Mouse (Mus musculus): Measurements from ENCODE around the gene Gimap1. TPM values are rescaled to one million over a fixed set of nuclear protein-coding genes. Genes with fewer than 3 reads are reported as not detected.
A peak's percentile ranks its signal among the peaks of the same experiment; 100 is the strongest.

Gimap1 gene
- polyA plus RNA-seq, 1 experiment from 2014 or later: 7.8 TPM

DNA sequence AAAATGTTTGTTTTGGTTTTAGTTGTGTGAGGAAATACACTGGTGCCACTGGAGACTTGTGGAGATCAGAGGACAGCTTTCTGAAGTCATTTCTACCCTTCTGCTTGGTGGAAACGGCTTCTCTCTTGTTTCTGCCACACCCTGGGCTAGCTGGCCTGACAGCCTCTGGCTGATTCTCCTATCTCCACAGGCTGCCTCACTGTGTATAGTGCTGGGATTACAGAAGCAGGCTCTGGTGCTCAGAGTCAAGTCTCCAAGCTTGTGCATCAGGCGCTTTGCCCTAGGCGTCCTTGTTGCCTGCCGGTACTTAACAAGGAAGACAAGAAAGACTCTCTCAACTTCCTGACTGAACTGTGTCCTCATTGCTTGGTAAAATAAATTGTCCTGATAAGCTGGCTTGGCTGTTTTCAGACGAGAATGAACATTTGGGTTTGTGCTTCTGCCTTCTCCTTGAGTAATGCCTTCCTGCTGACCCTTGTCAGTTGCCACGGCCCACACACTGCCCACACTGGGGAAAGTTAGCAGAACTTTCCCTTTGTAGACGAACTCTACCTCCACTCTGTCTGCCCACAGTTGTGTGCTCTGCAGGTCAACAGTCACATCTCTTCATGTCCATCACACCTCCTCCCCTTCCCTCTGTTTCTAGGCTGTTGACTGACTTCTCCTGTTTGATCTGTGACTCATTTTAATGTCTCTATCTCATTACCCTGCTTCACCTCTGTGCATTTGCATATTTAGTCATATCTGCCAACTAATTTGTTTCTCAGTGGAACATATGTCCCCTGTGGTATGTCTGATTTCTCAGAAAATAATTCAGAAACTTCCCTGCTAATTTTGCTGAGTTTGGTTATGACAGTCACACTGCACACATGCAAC lies 8.5 kb downstream of the Gimap1 start:
- TF ChIP-seq CTCF (IDR thresholded peaks at IDR 0.05; ENCODE audit: low read depth) (no peak), EP300 (optimal IDR thresholded peaks at IDR 0.05) (no peak)
- no peaks in the 10 kb centered on the region for H3K36me3 ChIP-seq (ENCODE audit: control insufficient read depth, insufficient read depth, low read length)
- H3K27me3 ChIP-seq (ENCODE audit: control insufficient read depth, insufficient read depth, low read length): no peaks in the 10 kb centered on the region
- WGBS: 35% methylated on average over 7 of the region's 7 CpGs
- no peaks in the 10 kb centered on the region; the same call in 1 of the 2 replicates for H3K4me1 ChIP-seq (replicated peaks; ENCODE audit: control insufficient read depth, insufficient read depth)
- no peak overlapping the region for H3K9ac ChIP-seq (ENCODE audit: low read length)
- H3K4me2 ChIP-seq (replicated peaks; ENCODE audit: low read depth): peak overlapping the region; percentile 4
- H3K27ac ChIP-seq (replicated peaks): peak overlapping the region; percentile 71
- peak; percentile 50 for ATAC-seq (ENCODE audit: low FRiP score, low TSS enrichment)
- H3K4me3 ChIP-seq (ENCODE audit: low read depth, low read length): no peak overlapping the region
- no peaks in the 10 kb centered on the region for H3K9me3 ChIP-seq (ENCODE audit: control insufficient read depth, low read length)
- no peak for DNase-seq (ENCODE audit: low spot score)

DNA sequence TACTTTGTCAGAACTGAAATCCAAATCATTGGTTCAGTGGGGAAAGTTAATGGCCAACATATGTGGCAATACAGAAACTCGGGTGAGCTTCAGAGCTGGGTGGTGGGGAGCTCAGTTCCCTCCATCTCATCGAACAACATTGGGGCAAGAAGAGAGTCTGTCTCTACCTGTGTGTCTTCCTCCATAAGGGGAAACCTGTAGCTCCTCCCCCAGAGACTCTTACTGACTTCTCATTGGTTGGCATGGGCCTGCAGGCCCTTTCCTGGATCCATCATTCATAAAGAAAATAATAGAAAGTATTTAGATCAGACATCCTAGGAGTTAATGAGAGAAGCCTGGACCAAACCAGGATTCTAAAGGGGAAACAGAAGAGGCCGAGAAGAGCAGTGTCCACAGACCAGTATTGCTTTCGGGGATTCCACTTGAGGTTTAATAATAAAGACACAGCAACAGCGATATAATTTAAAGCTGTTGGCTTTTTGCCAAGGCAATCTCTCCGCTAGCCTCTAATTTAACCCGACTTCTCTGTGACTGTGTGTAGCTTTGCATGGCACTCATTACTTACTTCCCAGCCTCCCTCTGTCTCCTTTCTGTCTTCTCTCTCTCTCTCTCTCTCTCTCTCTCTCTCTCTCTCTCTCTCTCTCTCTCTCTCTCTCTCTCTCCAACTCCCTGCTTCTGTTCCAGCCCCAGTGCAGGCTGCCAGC lies 24.9 kb downstream of the Gimap1 start:
- ATAC-seq (ENCODE audit: low FRiP score, low TSS enrichment) (no peak), DNase-seq (ENCODE audit: low spot score) (no peak)
- H3K27me3 ChIP-seq (ENCODE audit: control insufficient read depth, insufficient read depth, low read length): no peaks in the 10 kb centered on the region
- no peak overlapping the region for H3K4me3 ChIP-seq (ENCODE audit: low read depth, low read length)
- no peak overlapping the region for H3K27ac ChIP-seq (replicated peaks)
- no peaks in the 10 kb centered on the region for H3K36me3 ChIP-seq (ENCODE audit: control insufficient read depth, insufficient read depth, low read length)
- H3K4me1 ChIP-seq (replicated peaks; ENCODE audit: control insufficient read depth, insufficient read depth): no peaks in the 10 kb centered on the region
- no peak for TF ChIP-seq EP300 (optimal IDR thresholded peaks at IDR 0.05)
- H3K9ac ChIP-seq (ENCODE audit: low read length): no peak overlapping the region
- H3K4me2 ChIP-seq (replicated peaks; ENCODE audit: low read depth): no peak overlapping the region
- WGBS: 58% methylated on average over 7 of the region's 7 CpGs
- H3K9me3 ChIP-seq (ENCODE audit: control insufficient read depth, low read length): no peaks in the 10 kb centered on the region

DNA sequence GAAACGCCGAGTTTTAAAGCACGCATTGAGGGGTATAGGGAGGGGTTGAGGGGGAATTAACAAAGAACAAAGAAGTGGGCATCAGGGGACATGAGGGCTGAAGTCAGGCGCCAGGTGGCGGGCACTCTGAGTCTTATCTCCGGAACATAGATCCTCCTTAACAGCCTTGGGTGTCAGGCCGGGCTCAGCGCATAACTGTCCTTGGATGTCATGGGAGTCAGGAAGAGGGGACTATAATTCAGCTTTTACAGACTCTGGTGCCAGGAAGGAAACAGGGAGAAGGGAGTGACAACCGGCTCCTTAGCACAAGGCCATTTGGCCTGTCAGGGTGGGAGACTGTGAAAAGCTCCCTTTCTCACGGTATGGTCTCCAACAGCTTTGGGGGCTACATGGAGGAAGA lies 25.6 kb downstream of the Gimap1 start:
- WGBS: 95% methylated on average over 10 of the region's 10 CpGs

GRCm38 (mm10) chr6:48768178-48768869 lies 29.5 kb downstream of the Gimap1 start:
- H3K27ac ChIP-seq (replicated peaks): no peak overlapping the region
- H3K27me3 ChIP-seq (ENCODE audit: control insufficient read depth, insufficient read depth, low read length): no peaks in the 10 kb centered on the region
- no peaks in the 10 kb centered on the region for H3K9me3 ChIP-seq (ENCODE audit: control insufficient read depth, low read length)
- H3K9ac ChIP-seq (ENCODE audit: low read length): no peak overlapping the region
- WGBS: 67% methylated on average over 9 of the region's 9 CpGs
- ATAC-seq (ENCODE audit: low FRiP score, low TSS enrichment) (no peak), DNase-seq (ENCODE audit: low spot score) (no peak)
- H3K4me1 ChIP-seq (replicated peaks; ENCODE audit: control insufficient read depth, insufficient read depth): no peaks in the 10 kb centered on the region
- no peak for TF ChIP-seq CTCF (IDR thresholded peaks at IDR 0.05; ENCODE audit: low read depth)
- no peak for TF ChIP-seq EP300 (optimal IDR thresholded peaks at IDR 0.05)
- no peak overlapping the region for H3K4me3 ChIP-seq (ENCODE audit: low read depth, low read length)
- no peak overlapping the region for H3K4me2 ChIP-seq (replicated peaks; ENCODE audit: low read depth)
- H3K36me3 ChIP-seq (ENCODE audit: control insufficient read depth, insufficient read depth, low read length): no peaks in the 10 kb centered on the region

More for the DNA sequence above, 25.6 kb downstream of the Gimap1 start:
- Histone ChIP-seq H3K27me3 (ENCODE audit: control insufficient read depth, insufficient read depth, low read length) (no peaks in the 10 kb centered on the region), H3K4me3 (ENCODE audit: low read depth, low read length) (no peak overlapping the region), H3K4me2 (replicated peaks; ENCODE audit: low read depth) (no peak overlapping the region), H3K9ac (ENCODE audit: low read length) (no peak overlapping the region), H3K27ac (replicated peaks) (no peak overlapping the region), H3K9me3 (ENCODE audit: control insufficient read depth, low read length) (no peaks in the 10 kb centered on the region), H3K36me3 (ENCODE audit: control insufficient read depth, insufficient read depth, low read length) (no peaks in the 10 kb centered on the region), H3K4me1 (replicated peaks; ENCODE audit: control insufficient read depth, insufficient read depth) (no peaks in the 10 kb centered on the region)
- TF ChIP-seq EP300 (optimal IDR thresholded peaks at IDR 0.05) (no peak), CTCF (IDR thresholded peaks at IDR 0.05; ENCODE audit: low read depth) (no peak)
- DNase-seq (ENCODE audit: low spot score) (no peak), ATAC-seq (ENCODE audit: low FRiP score, low TSS enrichment) (no peak)

- Histone ChIP-seq H3K27me3 (ENCODE audit: control insufficient read depth, insufficient read depth, low read length) (no peaks in the 10 kb centered on the region), H3K36me3 (ENCODE audit: control insufficient read depth, insufficient read depth, low read length) (no peaks in the 10 kb centered on the region), H3K4me1 (replicated peaks; ENCODE audit: control insufficient read depth, insufficient read depth) (no peaks in the 10 kb centered on the region), H3K4me2 (replicated peaks; ENCODE audit: low read depth) (no peak overlapping the region), H3K9ac (ENCODE audit: low read length) (no peak overlapping the region), H3K9me3 (ENCODE audit: control insufficient read depth, low read length) (no peaks in the 10 kb centered on the region), H3K4me3 (ENCODE audit: low read depth, low read length) (no peak overlapping the region), H3K27ac (replicated peaks) (no peak overlapping the region)
- ATAC-seq (ENCODE audit: low FRiP score, low TSS enrichment) (no peak), DNase-seq (ENCODE audit: low spot score) (no peak)
- 81% methylated on average over 3 of the region's 3 CpGs for WGBS
- TF ChIP-seq EP300 (optimal IDR thresholded peaks at IDR 0.05) (no peak), CTCF (IDR thresholded peaks at IDR 0.05; ENCODE audit: low read depth) (no peak)
Observed at GRCm38 (mm10) chr6:48768933-48769332, 30.1 kb downstream of the Gimap1 start.
